Mouse (Mus musculus) frontal cortex, postnatal 36 days (tissue): ENCODE measurements around the gene Rwdd1.
A peak's percentile ranks its signal among the peaks of the same experiment; 100 is the strongest.
"Not testable (repeated sequence)": the region's sequence is repeated elsewhere in the genome, so short reads cannot be mapped to it uniquely, and the experiment has no call there.

Experiments used
- DNase-seq, 2 experiments: peaks; one replicate each; pipeline ENCODE4 v3.0.0; 2022; ENCODE audit warnings: low spot score in 2 of 2

Rwdd1 gene

DNA sequence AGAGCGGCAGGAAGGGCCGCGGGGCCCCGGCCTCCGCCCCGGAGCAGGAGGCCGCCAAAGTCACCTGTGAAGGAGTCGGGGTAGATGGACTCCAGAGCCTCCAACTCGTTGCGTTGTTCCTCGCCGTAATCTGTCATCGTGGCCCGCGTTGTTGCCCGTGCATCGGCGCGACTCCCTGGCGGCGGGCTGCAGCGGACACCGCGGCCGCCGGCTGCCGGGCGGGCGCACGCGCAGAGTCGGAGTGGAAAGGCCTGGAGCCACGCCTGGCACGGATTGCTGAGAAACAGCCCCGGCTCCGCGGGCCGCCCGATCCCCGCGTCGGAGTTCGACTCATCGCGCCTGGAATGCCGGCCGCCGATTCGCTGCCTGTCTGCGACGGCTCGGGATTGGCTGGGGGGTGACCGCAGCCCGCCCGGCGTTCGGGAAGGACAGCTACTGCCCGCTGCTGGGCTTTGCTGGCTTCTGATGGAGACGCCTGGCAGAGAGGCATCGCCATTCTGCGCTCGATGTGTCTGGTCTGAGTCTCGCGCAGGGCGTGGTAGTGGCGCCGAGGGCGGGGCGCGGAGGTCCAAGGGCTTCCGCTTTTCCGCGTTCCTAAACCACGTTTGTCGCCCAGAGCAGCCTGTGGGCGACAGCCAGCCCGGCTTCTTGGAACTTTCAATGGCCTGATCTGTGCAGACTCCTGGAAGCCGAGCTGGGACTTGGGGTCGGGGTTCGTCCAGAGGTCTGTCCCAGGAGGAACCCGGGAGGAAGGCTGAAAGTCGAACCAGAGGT lies at the start of gene Rwdd1:
Rwdd1 (minus strand) TSS at position 323 of the 774 bp plus-strand sequence.
- DNase-seq: peak; percentile 98 to 99

DNA sequence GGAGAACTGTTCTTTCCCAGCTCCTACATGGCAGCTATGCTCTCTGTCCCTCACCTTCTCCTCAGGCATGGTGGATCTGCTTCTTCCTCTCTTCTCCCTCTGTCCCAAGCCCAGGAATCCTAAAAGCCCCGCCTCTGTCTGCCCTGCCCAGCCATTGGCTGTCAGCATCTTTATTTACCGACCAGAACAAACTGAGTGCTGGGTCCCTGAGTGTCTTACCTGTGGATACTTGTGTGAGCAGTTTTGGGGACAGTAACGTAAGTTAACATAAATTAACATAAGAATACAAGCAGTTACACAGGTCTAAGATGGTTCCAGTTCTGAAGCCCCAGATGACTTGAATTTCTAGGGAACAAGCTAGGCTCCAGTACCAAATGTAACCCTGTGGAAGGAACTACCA lies 47.2 kb upstream of the Rwdd1 start:
- DNase-seq: no peak

DNA sequence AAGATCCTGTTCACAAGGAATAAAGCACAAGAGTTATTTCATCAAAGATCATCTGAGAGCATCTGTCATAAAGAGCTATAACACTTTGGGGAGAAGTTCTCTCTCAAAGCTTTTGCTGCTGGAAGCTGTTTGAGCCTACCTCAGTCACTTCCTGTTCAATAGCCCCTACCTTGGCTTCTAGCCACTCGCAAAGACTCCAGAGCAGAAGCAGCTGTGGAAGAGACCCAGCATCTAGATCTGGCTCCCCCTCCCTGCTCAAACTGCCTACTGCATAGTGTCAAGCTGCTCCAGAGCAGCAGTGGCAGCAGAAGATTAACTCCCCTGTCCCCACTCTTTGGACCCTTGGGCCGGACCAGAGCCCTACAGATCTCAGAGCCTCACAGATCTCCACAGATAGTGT lies 34.6 kb upstream of the Rwdd1 start:
- no peak for DNase-seq

DNA sequence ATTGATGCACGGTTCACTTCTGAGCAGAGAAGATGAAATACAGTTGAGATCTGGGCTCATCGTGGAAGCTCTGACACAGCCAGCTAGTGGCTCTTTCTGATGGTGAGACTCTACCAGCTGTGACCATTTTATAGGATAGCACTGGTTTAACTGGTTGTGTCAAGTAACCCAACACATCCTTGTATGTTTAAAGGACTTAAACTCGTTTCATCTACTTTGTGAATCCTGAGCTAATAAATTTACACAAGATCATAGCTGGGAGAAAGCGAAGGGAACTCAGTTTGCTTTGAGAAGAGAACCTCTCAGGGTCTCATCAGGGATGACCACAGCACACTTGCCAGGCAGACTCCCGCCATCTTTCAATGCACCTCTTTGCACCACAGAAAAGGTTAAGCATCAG lies 24.8 kb upstream of the Rwdd1 start, which contains the start of gene Calhm4:
Calhm4 (minus strand) TSS at position 101 of the 400 bp plus-strand sequence.
- DNase-seq: no peak

DNA sequence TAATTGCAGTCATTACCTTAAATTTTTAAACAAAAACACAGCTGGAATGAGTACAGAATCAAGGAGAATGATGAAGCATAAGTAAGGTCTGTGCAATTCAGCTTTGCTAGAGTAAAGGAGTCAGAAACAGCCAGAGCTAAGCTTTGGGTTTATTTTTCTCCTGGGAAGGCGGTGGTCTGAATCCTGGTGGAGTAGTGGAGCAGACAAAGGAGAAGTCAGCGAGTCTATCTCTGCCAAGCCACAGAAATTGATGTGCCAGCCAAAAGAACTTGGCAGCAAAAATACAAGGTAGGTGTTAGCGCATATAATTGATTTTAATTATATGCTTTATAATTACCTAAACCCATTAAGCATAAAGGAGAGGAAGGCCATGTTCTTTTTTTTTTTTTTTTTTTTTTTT lies 18.0 kb upstream of the Rwdd1 start, which contains the start of gene Trappc3l:
Trappc3l (plus strand) TSS at position 197 of the 400 bp plus-strand sequence.
- no peak for DNase-seq

DNA sequence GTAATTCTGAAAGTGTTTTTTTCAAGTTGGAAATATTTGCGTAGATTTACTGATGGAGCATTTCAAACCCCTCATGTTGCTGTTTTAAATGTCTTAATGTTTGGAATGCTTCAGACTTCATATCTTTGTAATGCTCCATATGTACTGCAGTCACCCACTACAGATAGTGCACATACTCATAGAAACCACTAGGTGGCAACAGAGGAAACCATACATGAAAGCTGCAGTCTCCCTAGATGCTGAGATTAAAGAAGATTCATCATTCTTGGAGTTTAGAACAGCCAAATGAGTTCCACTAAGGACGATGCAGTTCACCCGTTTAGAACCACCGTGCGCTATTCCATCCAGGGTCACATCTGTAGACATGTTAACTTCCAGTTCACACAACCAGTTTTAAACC lies 17.2 kb upstream of the Rwdd1 start:
- peak in 1 of 2 experiments; percentile 28 for DNase-seq

DNA sequence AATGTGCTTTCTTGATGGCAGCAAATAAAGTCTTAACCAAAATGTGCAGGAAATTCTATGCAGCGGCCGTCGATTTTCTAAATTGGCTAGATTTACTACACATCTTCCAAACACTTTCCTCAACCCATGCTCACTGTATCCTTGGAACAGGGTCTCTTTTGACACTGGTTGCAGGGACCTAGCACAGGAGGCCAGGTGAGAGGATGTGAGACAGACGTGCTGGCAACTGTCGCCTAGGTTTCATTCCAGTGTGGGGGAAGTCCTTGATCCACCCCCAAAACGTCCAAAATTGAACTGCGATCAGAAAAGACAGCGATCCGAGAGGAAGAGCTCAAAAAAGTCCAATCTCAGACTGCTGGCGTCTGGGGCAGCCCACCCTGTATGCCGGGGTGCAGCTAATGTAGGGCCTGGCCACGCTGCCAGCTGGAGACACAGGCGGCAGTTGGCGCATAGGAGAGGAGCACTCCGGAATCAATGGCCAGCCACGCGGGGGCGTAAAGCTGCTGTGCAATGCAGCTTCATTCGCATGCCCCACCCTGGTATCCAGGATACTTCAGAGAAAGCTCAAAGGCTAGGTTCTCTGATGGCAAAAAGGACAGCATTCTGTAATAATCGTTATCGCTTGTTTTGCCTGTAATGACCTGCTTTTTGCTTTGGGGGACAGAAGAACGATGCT lies 14.3 kb upstream of the Rwdd1 start:
- peak; percentile 58 to 77 for DNase-seq

DNA sequence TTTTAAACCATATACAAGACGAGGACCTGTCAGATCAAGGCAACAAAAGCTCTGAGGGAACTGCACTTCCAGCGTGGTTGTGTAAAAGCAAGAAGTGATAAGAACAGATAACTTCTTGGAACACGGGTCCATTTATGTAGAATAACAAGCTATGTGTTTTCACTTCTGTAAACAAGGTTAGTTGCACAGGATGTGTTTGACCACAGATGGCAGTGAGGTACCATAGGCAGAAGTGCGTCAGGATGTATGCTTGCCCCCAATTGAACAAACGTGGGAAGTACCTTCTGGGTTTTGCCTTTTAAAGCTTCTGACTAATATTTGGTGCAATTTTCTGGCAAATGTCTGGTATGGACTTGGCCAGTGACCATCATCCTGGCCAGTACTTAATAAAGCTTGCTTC lies 10.9 kb upstream of the Rwdd1 start:
- DNase-seq: no peak

DNA sequence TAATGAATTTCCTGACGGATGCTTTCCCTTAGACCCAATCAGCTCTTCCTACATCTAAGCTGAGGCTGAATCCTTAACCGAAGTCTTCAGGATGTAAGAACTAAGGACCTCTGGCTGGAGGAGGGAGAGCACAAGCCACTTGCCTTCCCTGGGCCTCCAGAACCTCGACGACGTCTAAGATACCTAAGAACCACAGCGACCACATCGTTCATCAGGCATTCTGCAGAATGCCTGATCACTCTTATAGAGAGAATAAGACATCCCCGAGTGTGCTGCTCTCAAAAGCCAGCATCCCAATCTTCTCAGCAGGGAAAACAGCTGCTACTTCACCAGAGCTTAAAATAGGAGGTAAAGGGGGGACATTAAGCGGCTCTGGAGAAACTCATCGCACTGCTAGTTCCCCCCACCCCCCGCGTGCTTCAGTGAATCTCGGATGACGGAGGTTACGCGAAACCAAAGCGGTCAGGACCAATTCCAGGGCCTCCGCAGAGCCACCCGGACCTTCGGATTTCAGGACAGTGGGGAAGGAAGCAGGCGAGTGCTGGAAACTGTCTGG lies 600 bp downstream of the Rwdd1 start:
- peak; percentile 13 to 21 for DNase-seq

DNA sequence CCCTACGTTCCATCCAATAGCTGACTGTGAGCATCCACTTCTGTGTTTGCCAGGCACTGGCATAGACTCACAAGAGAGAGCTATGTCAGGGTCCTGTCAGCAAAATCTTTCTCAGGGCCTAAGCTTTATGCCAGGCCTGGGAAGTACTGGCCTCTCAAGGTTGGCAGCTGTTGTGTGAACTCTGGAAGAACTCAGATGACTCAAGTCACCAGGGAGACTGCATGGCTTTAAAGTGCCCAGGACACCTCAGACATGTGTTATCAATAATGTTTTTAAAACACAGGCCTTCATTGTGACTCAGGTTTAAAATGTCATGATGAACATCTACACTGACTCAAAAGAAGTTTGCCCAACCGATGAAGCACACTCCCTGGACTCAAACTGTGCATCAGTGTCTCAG lies 6.2 kb downstream of the Rwdd1 start:
- no peak for DNase-seq

DNA sequence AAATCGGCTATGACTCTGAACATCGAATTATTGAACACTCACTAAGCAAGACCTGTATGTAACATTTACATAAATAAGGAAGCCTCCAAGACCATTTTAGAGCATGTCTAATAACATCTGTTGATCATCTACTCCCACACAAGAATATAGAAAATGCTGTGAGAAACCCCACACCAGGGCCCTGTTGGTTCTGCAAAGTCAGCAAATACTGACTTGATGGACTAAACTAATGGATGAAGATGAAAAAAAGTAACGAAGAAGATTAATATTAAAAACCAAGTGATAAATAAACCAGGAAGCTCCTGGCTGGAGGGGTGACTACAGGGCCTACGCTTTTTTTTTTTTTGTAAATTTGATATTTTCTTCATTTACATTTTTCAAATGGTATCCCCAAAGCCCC lies 6.8 kb downstream of the Rwdd1 start:
- DNase-seq: no peak

DNA sequence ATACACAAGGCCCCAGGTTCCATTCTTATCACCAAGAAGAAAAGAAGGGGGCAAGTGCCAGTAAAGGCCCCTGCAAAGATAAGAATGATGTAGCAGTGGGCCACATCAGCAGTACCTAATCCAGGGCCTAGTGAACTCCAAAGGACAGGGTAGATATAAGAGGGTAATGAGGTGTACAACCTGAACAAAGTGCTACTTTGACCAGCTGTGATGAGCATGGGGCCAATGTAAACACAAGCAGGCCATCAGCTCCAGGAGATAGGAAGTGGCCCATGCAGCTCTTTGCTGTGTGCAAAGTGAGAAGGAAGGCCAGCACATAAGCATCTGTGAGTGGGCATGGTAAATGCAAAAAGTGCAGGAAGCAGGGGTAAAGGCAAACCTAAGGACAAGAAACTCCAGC lies 21.0 kb downstream of the Rwdd1 start:
- DNase-seq: no peak

DNA sequence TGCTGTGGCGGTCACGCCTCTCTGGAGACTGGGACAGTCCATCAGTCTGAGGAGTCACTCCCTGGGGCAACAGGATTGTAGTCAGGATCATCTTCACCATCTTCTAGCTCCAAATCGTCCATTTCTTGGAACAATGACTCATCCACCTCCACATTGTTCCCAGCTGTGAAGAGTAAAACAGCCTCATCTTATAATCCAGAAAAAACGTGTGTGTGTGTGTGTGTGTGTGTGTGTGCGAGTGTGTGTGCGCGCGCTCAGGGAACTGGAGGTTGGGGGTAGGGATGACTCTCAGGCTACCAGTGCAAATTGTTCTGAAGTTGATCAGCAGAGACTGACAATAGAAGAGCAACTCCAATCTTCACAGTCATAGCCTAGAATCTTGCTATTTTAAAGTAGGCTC lies 22.7 kb downstream of the Rwdd1 start:
- DNase-seq: not testable (repeated sequence)

DNA sequence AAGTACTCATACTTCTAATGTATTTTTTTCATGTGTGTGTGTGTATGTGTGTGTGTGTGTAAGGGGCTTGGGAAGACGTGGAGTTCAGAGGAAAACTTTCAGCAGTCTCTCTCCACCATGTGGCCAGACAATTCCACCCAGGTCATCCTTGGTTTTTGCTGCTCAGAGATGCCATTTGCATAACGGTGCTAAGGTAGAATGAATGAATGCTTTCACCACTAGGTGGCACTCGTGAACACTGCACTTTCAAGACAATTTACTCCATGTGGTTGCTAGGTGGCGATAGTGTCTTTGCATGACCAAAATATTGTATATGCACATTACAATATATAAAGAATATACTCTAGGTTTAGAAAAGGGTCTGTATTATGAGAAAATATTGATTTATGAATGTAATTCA lies 32.7 kb downstream of the Rwdd1 start:
- DNase-seq: peak; percentile 41 to 81

DNA sequence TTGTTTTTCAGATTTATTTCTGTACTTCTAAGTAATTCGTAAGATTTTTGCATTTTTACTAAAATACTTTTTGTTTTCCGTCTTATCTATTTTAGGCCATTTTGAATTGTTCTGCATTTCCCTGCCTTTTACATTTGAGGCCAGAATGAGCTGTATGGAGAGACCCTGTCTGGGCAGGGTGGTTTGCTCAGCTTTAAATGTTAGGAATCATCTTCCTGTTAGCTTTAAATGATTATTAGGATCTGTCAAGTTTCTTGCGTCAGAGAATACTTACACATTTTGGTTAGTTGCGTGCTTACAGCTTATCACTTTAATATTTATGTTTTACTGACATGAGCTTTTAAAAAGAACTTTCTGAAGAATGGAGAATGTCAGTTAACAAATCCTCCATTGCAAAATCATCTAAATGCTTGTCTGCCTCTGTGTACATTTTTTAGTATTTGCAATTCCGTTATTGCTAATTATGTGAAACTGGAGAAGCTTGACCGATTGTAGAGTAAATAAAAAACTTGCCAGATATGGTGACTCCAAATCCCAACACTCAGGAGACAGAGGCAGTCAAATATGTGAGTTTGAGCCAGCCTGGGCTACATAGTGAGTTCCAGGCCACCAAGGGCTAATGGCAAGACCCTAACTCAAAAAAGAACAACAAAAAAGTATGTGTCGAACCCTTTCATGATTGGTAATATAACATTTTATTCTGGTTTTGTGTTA lies 44.5 kb downstream of the Rwdd1 start:
- no peak for DNase-seq

DNA sequence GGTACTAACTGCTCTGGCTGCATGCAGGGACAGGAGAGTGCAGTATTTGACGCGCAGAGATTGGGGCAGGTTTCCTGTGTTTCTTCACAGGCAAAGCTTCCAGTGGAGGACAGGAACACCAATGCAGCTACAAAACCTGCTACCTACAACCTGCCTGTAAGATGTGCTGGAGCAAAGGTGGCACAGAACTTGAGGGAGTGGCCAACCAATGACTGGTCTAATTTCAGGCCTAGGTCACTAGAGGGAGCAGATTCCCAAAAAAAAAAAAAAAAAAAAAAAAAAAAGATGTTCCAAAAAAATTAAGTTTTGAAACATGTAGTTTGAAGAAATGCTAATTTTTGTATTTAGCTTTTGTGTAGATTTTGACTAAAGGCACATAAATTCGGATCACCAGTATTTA lies 66.9 kb downstream of the Rwdd1 start:
- DNase-seq: no peak

DNA sequence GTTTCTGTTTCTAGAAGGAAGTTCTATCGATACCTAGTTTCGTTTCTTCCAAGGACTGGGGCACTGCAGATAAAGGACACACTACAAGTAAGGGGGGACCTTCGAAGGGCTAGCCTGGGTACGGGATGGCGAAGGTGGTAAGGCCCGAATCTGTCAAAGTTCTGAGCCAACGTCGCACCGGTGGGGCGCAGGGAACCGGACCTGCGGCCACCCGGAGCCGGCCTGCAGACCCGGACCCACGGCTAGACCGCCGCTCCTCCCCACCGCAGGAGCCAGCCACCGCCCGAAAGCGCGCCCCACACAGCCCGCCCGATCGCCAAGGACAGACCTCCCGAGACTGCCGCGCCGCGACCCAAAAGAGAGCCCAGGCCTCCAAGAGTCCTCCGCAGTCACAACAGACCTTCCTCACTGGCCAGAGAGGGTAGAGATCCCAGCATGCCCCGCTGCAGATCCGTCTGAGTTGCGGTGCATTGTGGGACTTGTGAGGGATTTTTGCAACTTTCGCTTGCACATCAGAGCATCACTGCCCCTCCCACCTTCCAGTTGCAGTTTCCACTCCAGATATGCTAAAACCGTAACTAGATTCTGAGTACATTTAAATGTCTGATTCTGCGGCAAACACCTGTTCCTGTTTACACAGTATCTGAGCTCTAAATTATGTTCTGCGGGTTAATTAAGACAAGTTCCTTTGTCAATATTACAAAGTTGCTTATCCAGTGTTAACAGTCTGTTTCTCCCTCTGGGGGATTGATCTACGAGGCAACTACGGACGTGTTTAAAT lies 68.4 kb downstream of the Rwdd1 start, which contains the start of gene Zup1:
Zup1 (minus strand) TSS at position 467 of the 781 bp plus-strand sequence.
- peak; percentile 81 to 89 for DNase-seq
